11 mouse cellular contexts compared by ENCODE assay signal in the genomic region with DNA sequence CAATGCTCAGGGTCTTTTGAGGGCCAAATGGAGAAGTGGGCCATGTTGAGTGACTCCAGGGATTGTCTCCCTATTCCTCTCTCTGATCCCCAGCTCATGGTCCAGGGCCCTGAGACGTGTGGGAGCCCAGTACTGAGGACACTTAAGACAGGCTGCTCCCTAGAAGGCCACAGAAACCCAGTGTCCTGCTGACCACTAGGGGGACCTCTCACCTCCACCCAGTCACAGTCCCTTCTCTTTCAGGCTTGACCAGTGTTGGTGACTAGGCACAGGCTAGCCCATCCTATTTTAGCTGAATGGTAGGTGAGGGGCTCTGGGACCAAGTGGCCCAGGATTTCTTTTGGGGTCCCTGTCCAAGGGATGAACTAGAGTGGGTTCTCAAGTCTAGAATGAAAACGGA. TPM values are rescaled to one million over a fixed set of nuclear protein-coding genes. Genes with fewer than 3 reads are reported as not detected.
A peak's percentile ranks its signal among the peaks of the same experiment; 100 is the strongest.
DNase-seq lines count a peak whose midpoint lies in the region; ATAC-seq and TF ChIP-seq lines count a peak whose summit lies in the region.
"Had no signal": no experiment of that assay in that cellular context is flagged by ENCODE, and none has a peak within 500 bp of the region (broad histone marks: within the 10 kb centered on the region; RNA-seq: fewer than 3 reads in every experiment).

No protein-coding gene starts in this region.

- no peaks in the 10 kb centered on the region for H3K36me3 ChIP-seq in kidney, adult 2 months (ENCODE audit: control insufficient read depth, insufficient read depth, low read length)
- no peaks in the 10 kb centered on the region for H3K36me3 ChIP-seq in CH12.LX (replicated peaks in 1 of 2; ENCODE audit: control insufficient read depth in 1 of 2, insufficient read depth in 1 of 2, low read length in 1 of 2)
- H3K36me3 ChIP-seq in embryonic facial prominence, embryonic 13.5 days: no peaks in the 10 kb centered on the region
- H3K36me3 ChIP-seq in limb, embryonic 11.5 days (ENCODE audit: control insufficient read depth, insufficient read depth, low read length): no peaks in the 10 kb centered on the region

- H3K9ac ChIP-seq in CH12.LX (ENCODE audit: insufficient read depth, low read depth): no peak overlapping the region
- no peak overlapping the region for H3K9ac ChIP-seq in embryonic facial prominence, embryonic 13.5 days
- H3K9ac ChIP-seq in limb, embryonic 11.5 days (ENCODE audit: low read length): no peak overlapping the region

- dilution Hi-C loops in CH12.LX (cut with MboI; ENCODE audit: extremely low pct_ligation_motif_present, extremely low pct_unique_long_range_greater_than_20kb, low sequenced_read_pairs): no loop called here

- H3K27ac ChIP-seq in kidney, adult 2 months (ENCODE audit: insufficient read depth, low read depth, low read length): peak overlapping the region; percentile 39; the same call in 1 of the 2 replicates
- no peak overlapping the region for H3K27ac ChIP-seq in CH12.LX (ENCODE audit: insufficient read depth, low read depth)
- 0 out of 2 replicates have a peak overlapping the region, but pooled peaks have one; percentile 45 for H3K27ac ChIP-seq in embryonic facial prominence, embryonic 13.5 days
- peak overlapping the region; percentile 47; the same call in 1 of the 2 replicates for H3K27ac ChIP-seq in limb, embryonic 11.5 days (replicated peaks; ENCODE audit: low read depth, low read length)

- TF ChIP-seq POLR2A in kidney, adult 2 months (IDR thresholded peaks at IDR 0.05; ENCODE audit: low read depth, low read length): no peak
- no peak for TF ChIP-seq POLR2A in CH12.LX (IDR thresholded peaks at IDR 0.05; ENCODE audit: low read depth, low read length)

- ATAC-seq in embryonic facial prominence, embryonic 13.5 days (ENCODE audit: insufficient number of reproducible peaks, insufficient read depth, low FRiP score, low TSS enrichment, low read depth): no peak
- ATAC-seq in limb, embryonic 11.5 days (ENCODE audit: insufficient number of reproducible peaks, low FRiP score, low TSS enrichment, low read depth): no peak

- peak; percentile 48 for TF ChIP-seq CTCF in kidney, adult 2 months (conservative IDR thresholded peaks at IDR 0.05; ENCODE audit: insufficient read depth, insufficient read length, low read depth, low read length)
- peak in 1 of 2 experiments; percentile 58; a peak in 2 of 4 replicates for TF ChIP-seq CTCF in CH12.LX (conservative IDR thresholded peaks at IDR 0.05 in 1 of 2, IDR thresholded peaks at IDR 0.05 in 1 of 2; ENCODE audit: low read depth in 2 of 2, low read length in 2 of 2)

- peaks cover 6% of the 10 kb centered on the region for H3K9me3 ChIP-seq in CH12.LX (replicated peaks; ENCODE audit: low read length)
- no peaks in the 10 kb centered on the region for H3K9me3 ChIP-seq in embryonic facial prominence, embryonic 13.5 days
- no peaks in the 10 kb centered on the region for H3K9me3 ChIP-seq in limb, embryonic 11.5 days (ENCODE audit: control insufficient read depth, low read length)

- no peak overlapping the region for H3K4me2 ChIP-seq in CH12.LX (ENCODE audit: insufficient read depth, low read depth, poor library complexity, severe bottlenecking)
- no peak overlapping the region for H3K4me2 ChIP-seq in embryonic facial prominence, embryonic 13.5 days
- no peak overlapping the region for H3K4me2 ChIP-seq in limb, embryonic 11.5 days (ENCODE audit: low read depth, severe bottlenecking)

- in situ Hi-C loops in CH12.LX (cut with MboI; ENCODE audit: low pct_ligation_motif_present, low pct_unique_long_range_greater_than_20kb, low sequenced_read_pairs): loop anchor here (25.0 kb wide), 1 partner anchor 158 kb away; a partner anchor contains a TSS

- peaks cover 36% of the 10 kb centered on the region for H3K4me1 ChIP-seq in kidney, adult 2 months (ENCODE audit: control insufficient read depth, insufficient read depth, low read length)
- peaks cover 7 to 22% of the 10 kb centered on the region in 2 experiments for H3K4me1 ChIP-seq in CH12.LX (ENCODE audit: control insufficient read depth in 1 of 2, insufficient read depth in 2 of 2)
- H3K4me1 ChIP-seq in embryonic facial prominence, embryonic 13.5 days: peaks cover 37% of the 10 kb centered on the region
- H3K4me1 ChIP-seq in limb, embryonic 11.5 days (ENCODE audit: control insufficient read depth, insufficient read depth, low read length): peaks cover 28% of the 10 kb centered on the region

- no peak overlapping the region for H3K4me3 ChIP-seq in kidney, adult 2 months (ENCODE audit: insufficient read depth, low read depth, low read length)
- H3K4me3 ChIP-seq in CH12.LX (replicated peaks in 1 of 3; ENCODE audit: low read depth in 2 of 3, low read length in 2 of 3, poor library complexity in 1 of 3): no peak overlapping the region
- no peak overlapping the region for H3K4me3 ChIP-seq in embryonic facial prominence, embryonic 13.5 days
- no peak overlapping the region for H3K4me3 ChIP-seq in limb, embryonic 11.5 days (ENCODE audit: low read depth, low read length)

- TF ChIP-seq EP300 in CH12.LX (IDR thresholded peaks at IDR 0.05; ENCODE audit: low read length): no peak

- peak; percentile 33 for DNase-seq in kidney, adult 2 months
- no peak for DNase-seq in kidney, adult 18-20 months
- DNase-seq in CH12.LX (ENCODE audit: extremely low read depth): no peak
- DNase-seq in limb, embryonic 11.5 days (ENCODE audit: low spot score): no peak
- no peak for DNase-seq in spleen, postnatal 36 days (ENCODE audit: low spot score in 2 of 2)
- no peak for DNase-seq in cerebellum, adult 18-20 months
- no peak for DNase-seq in ovary, postnatal 10 days (ENCODE audit: low spot score)
- DNase-seq: cerebellum, adult 9-10 months had no signal

- WGBS in kidney, adult 2 months: 58% methylated on average over 2 of the region's 2 CpGs
- 53% methylated on average over 2 of the region's 2 CpGs for WGBS in embryonic facial prominence, embryonic 13.5 days
- 48% methylated on average over 2 of the region's 2 CpGs for WGBS in limb, embryonic 11.5 days

- TF ChIP-seq RAD21 in CH12.LX (IDR thresholded peaks at IDR 0.05; ENCODE audit: low read depth, low read length): no peak; the same call in none of the 2 replicates

- H3K79me2 ChIP-seq in CH12.LX (replicated peaks; ENCODE audit: control insufficient read depth, extremely low read depth, insufficient read depth, poor library complexity, severe bottlenecking): no peaks in the 10 kb centered on the region

- H3K27me3 ChIP-seq in kidney, adult 2 months (replicated peaks; ENCODE audit: control insufficient read depth, insufficient read depth, low read length): no peaks in the 10 kb centered on the region
- H3K27me3 ChIP-seq in CH12.LX (replicated peaks): peaks cover 45% of the 10 kb centered on the region
- peaks cover 26% of the 10 kb centered on the region for H3K27me3 ChIP-seq in embryonic facial prominence, embryonic 13.5 days
- H3K27me3 ChIP-seq in limb, embryonic 11.5 days (ENCODE audit: control insufficient read depth, insufficient read depth, low read length): no peaks in the 10 kb centered on the region

TF ChIP-seq in CH12.LX, 34 proteins besides CTCF, POLR2A, EP300 and RAD21:
- TF ChIP-seq SMC3 (IDR thresholded peaks at IDR 0.05; ENCODE audit: low read depth, low read length) (peak; percentile 27), MAZ (IDR thresholded peaks at IDR 0.05; ENCODE audit: low read depth, low read length) (no peak)

RNA-seq across cellular contexts. Expression of a gene that starts 17.9 kb away (rescaled TPM):
- 648 and 871 TPM in 2 replicates for polyA plus RNA-seq in kidney, adult 2 months (2012; rRNA removed)
- total RNA-seq in CH12.LX (2012; rRNA removed) (0.13 TPM in 2 replicates), CH12.LX (2014; rRNA removed) (0.08 and 0.11 TPM in 2 replicates)
- 0.11 TPM in 1 of 2 replicates, not detected in the other for polyA plus RNA-seq in CH12.LX (2012; ENCODE audit: insufficient read length, low read depth)
- polyA plus RNA-seq in embryonic facial prominence, embryonic 13.5 days (2015; fragmentation: Nextera tagmentation; extraction: Ambion mirVana): 0.22 TPM in 1 of 2 replicates, not detected in the other
- polyA plus RNA-seq in limb, embryonic 11.5 days (2014; fragmentation: Nextera tagmentation; extraction: Ambion mirVana): 0.05 and 0.23 TPM in 2 replicates

RNA-seq across cellular contexts. Expression of a gene that starts 48.0 kb away (rescaled TPM):
- polyA plus RNA-seq in kidney, adult 2 months (2012; rRNA removed): 3.3 and 7.8 TPM in 2 replicates
- total RNA-seq in CH12.LX (2012; rRNA removed) (8.4 and 8.7 TPM in 2 replicates), CH12.LX (2014; rRNA removed) (7.3 and 9.8 TPM in 2 replicates)
- 7.9 and 8.1 TPM in 2 replicates for polyA plus RNA-seq in CH12.LX (2012; ENCODE audit: insufficient read length, low read depth)
- 0.13 TPM in 1 of 2 replicates, not detected in the other for polyA plus RNA-seq in embryonic facial prominence, embryonic 13.5 days (2015; fragmentation: Nextera tagmentation; extraction: Ambion mirVana)
- polyA plus RNA-seq in limb, embryonic 11.5 days (2014; fragmentation: Nextera tagmentation; extraction: Ambion mirVana): not detected in 2 replicates

RNA-seq across cellular contexts. Expression of a gene that starts 51.4 kb away (rescaled TPM):
- 0.03 TPM in 2 replicates for polyA plus RNA-seq in kidney, adult 2 months (2012; rRNA removed)
- not detected in 2 replicates for total RNA-seq in CH12.LX (2012; rRNA removed)
- not detected in 2 replicates for total RNA-seq in CH12.LX (2014; rRNA removed)
- 0.11 TPM in 1 of 2 replicates, not detected in the other for polyA plus RNA-seq in CH12.LX (2012; ENCODE audit: insufficient read length, low read depth)
- polyA plus RNA-seq in embryonic facial prominence, embryonic 13.5 days (2015; fragmentation: Nextera tagmentation; extraction: Ambion mirVana): 0.14 TPM in 1 of 2 replicates, not detected in the other
- polyA plus RNA-seq in limb, embryonic 11.5 days (2014; fragmentation: Nextera tagmentation; extraction: Ambion mirVana): 0.11 TPM in 1 of 2 replicates, not detected in the other
- polyA plus RNA-seq: large intestine, adult 2 months; spleen, adult 2 months had no signal

Comparison
In these comparisons a context has a peak if more than half of its experiments do, and no peak if none do; other contexts are left out.
1. RNA of a gene that starts 17.9 kb away (polyA plus RNA-seq): 648 to 871 TPM in kidney, adult 2 months; 0.11 TPM in CH12.LX, 0.05 to 0.23 TPM in limb, embryonic 11.5 days and 0.22 TPM in embryonic facial prominence, embryonic 13.5 days; every median in the first group is over 100 times any median in the second.